Comparison of ENCODE assay signal across 13 mouse cellular contexts in the genomic region with DNA sequence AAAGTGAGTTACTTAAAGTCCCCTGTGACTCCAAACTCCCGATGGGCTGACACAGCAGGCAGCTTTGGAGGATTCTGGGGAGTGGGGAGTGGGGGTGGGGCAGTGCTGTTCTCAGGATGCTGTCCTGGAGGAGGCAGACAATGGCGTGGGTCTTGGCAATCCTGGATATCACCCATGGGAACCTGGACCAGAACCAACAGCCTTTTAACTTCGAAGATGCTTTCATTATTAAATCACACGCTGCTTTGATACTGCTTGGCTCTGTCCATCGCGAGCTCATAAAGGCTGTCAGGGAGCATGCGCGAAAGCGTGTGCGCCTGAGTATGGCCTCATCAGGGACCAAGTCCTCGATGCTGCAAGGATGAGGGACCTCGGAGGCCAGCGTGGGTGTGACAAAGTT. TPM values are rescaled to one million over a fixed set of nuclear protein-coding genes. Genes with fewer than 3 reads are reported as not detected.
A peak's percentile ranks its signal among the peaks of the same experiment; 100 is the strongest.
DNase-seq lines count a peak whose midpoint lies in the region; ATAC-seq lines count a peak whose summit lies in the region.
"Had no signal": no experiment of that assay in that cellular context is flagged by ENCODE, and none has a peak within 500 bp of the region (broad histone marks: within the 10 kb centered on the region; RNA-seq: fewer than 3 reads in every experiment).

No protein-coding gene starts in this region.

- H3K4me2 ChIP-seq in heart, embryonic 14.5 days (ENCODE audit: low read length), result 0 out of 2 replicates have a peak overlapping the region, but pooled peaks have one; percentile 18
- H3K4me2 ChIP-seq in midbrain, embryonic 14.5 days (ENCODE audit: low read length), result no peak overlapping the region
- H3K4me2 ChIP-seq in midbrain, embryonic 11.5 days, result no peak overlapping the region
- H3K4me2 ChIP-seq: liver, embryonic 12.5 days had no signal

- H3K9ac ChIP-seq in heart, embryonic 14.5 days (ENCODE audit: low read length), result no peak overlapping the region
- H3K9ac ChIP-seq in midbrain, embryonic 14.5 days (replicated peaks; ENCODE audit: low read length), result no peak overlapping the region
- no peak overlapping the region for H3K9ac ChIP-seq in midbrain, embryonic 11.5 days (ENCODE audit: low read length)
- H3K9ac ChIP-seq: liver, embryonic 12.5 days had no signal

- no peak overlapping the region for H3K4me3 ChIP-seq in heart, embryonic 14.5 days (ENCODE audit: control insufficient read depth in 1 of 2, insufficient read depth in 1 of 2, low read depth in 1 of 2, low read length in 2 of 2)
- no peak overlapping the region for H3K4me3 ChIP-seq in midbrain, embryonic 14.5 days (replicated peaks; ENCODE audit: low read depth, low read length)
- H3K4me3 ChIP-seq in midbrain, embryonic 11.5 days (ENCODE audit: low read depth, low read length), result no peak overlapping the region
- H3K4me3 ChIP-seq: liver, embryonic 12.5 days had no signal

- no peaks in the 10 kb centered on the region for H3K36me3 ChIP-seq in heart, embryonic 14.5 days (ENCODE audit: control insufficient read depth, insufficient read depth, low read length)
- no peaks in the 10 kb centered on the region for H3K36me3 ChIP-seq in midbrain, embryonic 14.5 days (ENCODE audit: control insufficient read depth, insufficient read depth, low read length)
- no peaks in the 10 kb centered on the region for H3K36me3 ChIP-seq in midbrain, embryonic 11.5 days (ENCODE audit: control insufficient read depth, insufficient read depth, low read length)
- H3K36me3 ChIP-seq: liver, embryonic 12.5 days had no signal

- no peak overlapping the region; a peak in 1 of 4 replicates for H3K27ac ChIP-seq in heart, embryonic 14.5 days (replicated peaks in 1 of 2; ENCODE audit: control insufficient read depth in 1 of 2, insufficient read depth in 1 of 2, low read depth in 2 of 2, low read length in 2 of 2)
- no peak overlapping the region for H3K27ac ChIP-seq in midbrain, embryonic 14.5 days (replicated peaks; ENCODE audit: low read depth, low read length)
- no peak overlapping the region for H3K27ac ChIP-seq in midbrain, embryonic 11.5 days (ENCODE audit: low read depth, low read length)
- H3K27ac ChIP-seq: liver, embryonic 12.5 days had no signal

- H3K4me1 ChIP-seq in heart, embryonic 14.5 days (ENCODE audit: control insufficient read depth in 2 of 2, insufficient read depth in 2 of 2, low read length in 2 of 2), result no peaks in the 10 kb centered on the region; a peak in 1 of 4 replicates
- H3K4me1 ChIP-seq in midbrain, embryonic 14.5 days (ENCODE audit: control insufficient read depth, insufficient read depth, low read length), result no peaks in the 10 kb centered on the region
- no peaks in the 10 kb centered on the region for H3K4me1 ChIP-seq in midbrain, embryonic 11.5 days (ENCODE audit: control insufficient read depth, insufficient read depth, low read length)
- H3K4me1 ChIP-seq: liver, embryonic 12.5 days had no signal

- WGBS in heart, embryonic 14.5 days, result 65% methylated on average over 13 of the region's 13 CpGs
- WGBS in midbrain, embryonic 14.5 days, result 71% methylated on average over 13 of the region's 13 CpGs
- WGBS in midbrain, embryonic 11.5 days, result 77% methylated on average over 13 of the region's 13 CpGs

- DNase-seq in heart, adult 9 months (ENCODE audit: low spot score in 2 of 2), result no peak
- DNase-seq in kidney, postnatal 10 days, result peak; percentile 28
- no peak for DNase-seq in kidney, adult 11 months
- DNase-seq in midbrain, embryonic 14.5 days, result peak; percentile 43
- no peak for DNase-seq in midbrain, embryonic 11.5 days (ENCODE audit: low spot score, missing footprints)
- DNase-seq in skeletal muscle tissue, adult 2 months (ENCODE audit: low read depth, low spot score), result peak; percentile 18
- DNase-seq: adrenal gland, adult 2 months; layer of hippocampus, postnatal 36 days; retina, postnatal 1 day; thymus, adult 18-20 months had no signal

- H3K9me3 ChIP-seq in heart, embryonic 14.5 days (ENCODE audit: control insufficient read depth, low read length), result no peaks in the 10 kb centered on the region
- no peaks in the 10 kb centered on the region for H3K9me3 ChIP-seq in midbrain, embryonic 14.5 days (ENCODE audit: control insufficient read depth, low read length)
- H3K9me3 ChIP-seq in midbrain, embryonic 11.5 days (ENCODE audit: control insufficient read depth, low read length), result no peaks in the 10 kb centered on the region
- H3K9me3 ChIP-seq: liver, embryonic 12.5 days had no signal

- H3K27me3 ChIP-seq in heart, embryonic 14.5 days (ENCODE audit: control insufficient read depth, insufficient read depth, low read length), result no peaks in the 10 kb centered on the region
- H3K27me3 ChIP-seq in midbrain, embryonic 14.5 days (ENCODE audit: control insufficient read depth, insufficient read depth, low read length), result no peaks in the 10 kb centered on the region
- H3K27me3 ChIP-seq in midbrain, embryonic 11.5 days (ENCODE audit: control insufficient read depth, insufficient read depth, low read length), result no peaks in the 10 kb centered on the region
- H3K27me3 ChIP-seq: CH12.LX; liver, embryonic 12.5 days had no signal

- no peak for ATAC-seq in heart, embryonic 14.5 days (ENCODE audit: insufficient number of reproducible peaks, insufficient read depth, low FRiP score, low read depth)
- ATAC-seq in midbrain, embryonic 14.5 days (ENCODE audit: low FRiP score, low TSS enrichment), result no peak
- ATAC-seq in midbrain, embryonic 11.5 days (ENCODE audit: low FRiP score), result no peak
- ATAC-seq: liver, embryonic 12.5 days had no signal

RNA-seq across cellular contexts. Expression of a gene that starts 12.5 kb away (rescaled TPM):
- 2.6 TPM in 2 replicates for polyA plus RNA-seq in heart, embryonic 14.5 days (2014; fragmentation: Nextera tagmentation; extraction: Ambion mirVana)
- polyA plus RNA-seq in midbrain, embryonic 14.5 days (2014; fragmentation: Nextera tagmentation; extraction: Ambion mirVana), result 32.7 and 38.0 TPM in 2 replicates
- 7.6 and 7.7 TPM in 2 replicates for polyA plus RNA-seq in midbrain, embryonic 11.5 days (2014; fragmentation: Nextera tagmentation; extraction: Ambion mirVana)

RNA-seq across cellular contexts. Expression of a gene that starts 43.1 kb away (rescaled TPM):
- 21.4 and 23.1 TPM in 2 replicates for polyA plus RNA-seq in heart, embryonic 14.5 days (2014; fragmentation: Nextera tagmentation; extraction: Ambion mirVana)
- 6.6 and 10.8 TPM in 2 replicates for polyA plus RNA-seq in midbrain, embryonic 14.5 days (2014; fragmentation: Nextera tagmentation; extraction: Ambion mirVana)
- 10.8 and 11.2 TPM in 2 replicates for polyA plus RNA-seq in midbrain, embryonic 11.5 days (2014; fragmentation: Nextera tagmentation; extraction: Ambion mirVana)

Comparison
In these comparisons a context has a peak if more than half of its experiments do, and no peak if none do; other contexts are left out.
1. DNase-seq: peak in kidney, postnatal 10 days (single experiment), midbrain, embryonic 14.5 days (single experiment) and skeletal muscle tissue, adult 2 months (single experiment); none in heart, adult 9 months (0 of 2), kidney, adult 11 months (single experiment) and midbrain, embryonic 11.5 days (single experiment).